Mouse (Mus musculus) CH12.LX (cell line): ENCODE measurements around the gene Stc2. TPM values are rescaled to one million over a fixed set of nuclear protein-coding genes. Genes with fewer than 3 reads are reported as not detected.

Experiments used
- DNase-seq: peaks from one replicate; pipeline ENCODE4 v3.0.0-alpha.2; 2013; ENCODE audit errors: extremely low read depth
- H3K27ac ChIP-seq: 2 replicates; pipeline ENCODE4 v1.5.1; 2012; ENCODE audit warnings: low read depth, mild to moderate bottlenecking, control low read depth, moderate library complexity; ENCODE audit not compliant: insufficient read depth
- H3K27me3 ChIP-seq: replicated peaks from 2 replicates; pipeline ENCODE3; 2012; ENCODE audit warnings: inconsistent platforms
- H3K36me3 ChIP-seq, 2 experiments: replicated peaks in 1 of 2; 2 replicates each; pipeline versions ENCODE3 to v1.6.1; 2012; ENCODE audit warnings: inconsistent platforms in 1 of 2, low read length in 1 of 2, mild to moderate bottlenecking in 1 of 2, mixed read lengths in 1 of 2, moderate library complexity in 1 of 2; ENCODE audit not compliant: control insufficient read depth in 1 of 2, insufficient read depth in 1 of 2
- H3K4me1 ChIP-seq, 2 experiments: 2 replicates each; pipeline ENCODE4 v1.6.1; 2012; ENCODE audit warnings: inconsistent platforms in 1 of 2, moderate library complexity in 1 of 2; ENCODE audit not compliant: insufficient read depth in 2 of 2, control insufficient read depth in 1 of 2
- H3K4me2 ChIP-seq: 2 replicates; pipeline ENCODE4 v1.6.1; 2012; ENCODE audit warnings: low read depth, mild to moderate bottlenecking, control low read depth; ENCODE audit not compliant: poor library complexity, insufficient read depth, severe bottlenecking
- H3K4me3 ChIP-seq, 3 experiments: fragments of 150-350 bp in 1 of 3; sonication (generic) in 1 of 3; replicated peaks in 1 of 3; 2 replicates each; pipeline versions ENCODE3 to v1.5.1; 2011 to 2012; ENCODE audit warnings: low read depth in 2 of 3, low read length in 2 of 3, mild to moderate bottlenecking in 2 of 3, moderate library complexity in 2 of 3, control low read depth in 1 of 3, improper control_type of control experiment in 1 of 3, inconsistent platforms in 1 of 3, mixed read lengths in 1 of 3; ENCODE audit not compliant: poor library complexity in 1 of 3
- H3K79me2 ChIP-seq: replicated peaks from 2 replicates; pipeline ENCODE4 v1.6.1; 2012; ENCODE audit warnings: mild to moderate bottlenecking, moderate library complexity; ENCODE audit not compliant: control insufficient read depth, poor library complexity, insufficient read depth, severe bottlenecking; ENCODE audit errors: extremely low read depth
- H3K9ac ChIP-seq: 2 replicates; pipeline ENCODE4 v1.6.1; 2012; ENCODE audit warnings: low read depth, mild to moderate bottlenecking, control low read depth, moderate library complexity; ENCODE audit not compliant: insufficient read depth
- H3K9me3 ChIP-seq: replicated peaks from 2 replicates; pipeline ENCODE3; 2012; ENCODE audit warnings: low read length, inconsistent platforms, mixed read lengths
- CHD1 ChIP-seq: IDR thresholded peaks from 2 replicates; pipeline ENCODE4 v1.6.1; 2012; ENCODE audit warnings: low read depth, low read length, improper control_type of control experiment, inconsistent platforms
- CHD2 ChIP-seq: IDR thresholded peaks from 2 replicates; pipeline ENCODE4 v1.6.1; 2011; ENCODE audit warnings: low read length, improper control_type of control experiment
- CTCF ChIP-seq, 2 experiments: IDR thresholded peaks in 1 of 2; conservative IDR thresholded peaks in 1 of 2; 2 replicates each; pipeline ENCODE4 v1.5.1; 2011 to 2012; ENCODE audit warnings: low read depth in 2 of 2, low read length in 2 of 2, improper control_type of control experiment in 1 of 2, inconsistent platforms in 1 of 2, mild to moderate bottlenecking in 1 of 2, moderate library complexity in 1 of 2
- E2F4 ChIP-seq: IDR thresholded peaks from 2 replicates; pipeline ENCODE4 v1.6.1; 2011; ENCODE audit warnings: low read depth, low read length, improper control_type of control experiment; ENCODE audit not compliant: insufficient replicate concordance
- ELF1 ChIP-seq: IDR thresholded peaks from 2 replicates; pipeline ENCODE4 v1.6.1; 2014; ENCODE audit warnings: low read depth, mild to moderate bottlenecking, inconsistent platforms, low read length, improper control_type of control experiment
- GABPA ChIP-seq: IDR thresholded peaks from 2 replicates; pipeline ENCODE4 v1.6.1; 2012; ENCODE audit warnings: low read depth, low read length, improper control_type of control experiment, inconsistent platforms; ENCODE audit not compliant: insufficient replicate concordance
- HCFC1 ChIP-seq: IDR thresholded peaks from 2 replicates; pipeline ENCODE4 v1.6.1; 2012; ENCODE audit warnings: low read depth, mild to moderate bottlenecking, inconsistent platforms, low read length, improper control_type of control experiment
- JUN ChIP-seq: IDR thresholded peaks from 2 replicates; pipeline ENCODE4 v1.6.1; 2011; ENCODE audit warnings: low read depth, mild to moderate bottlenecking, low read length, improper control_type of control experiment, moderate library complexity; ENCODE audit not compliant: insufficient read depth
- JUND ChIP-seq: conservative IDR thresholded peaks from 2 replicates; pipeline ENCODE4 v1.6.1; 2011; ENCODE audit warnings: low read depth, low read length, improper control_type of control experiment
- KAT2A ChIP-seq: IDR thresholded peaks from 2 replicates; pipeline ENCODE4 v1.6.1; 2012; ENCODE audit warnings: low read length, improper control_type of control experiment, inconsistent platforms; ENCODE audit not compliant: insufficient replicate concordance
- MEF2A ChIP-seq: IDR thresholded peaks from 2 replicates; pipeline ENCODE4 v1.6.1; 2014; ENCODE audit warnings: low read depth, mild to moderate bottlenecking, inconsistent platforms, low read length, improper control_type of control experiment, borderline replicate concordance
- NELFE ChIP-seq: IDR thresholded peaks from 2 replicates; pipeline ENCODE4 v1.6.1; 2011; ENCODE audit warnings: low read depth, low read length, improper control_type of control experiment
- NRF1 ChIP-seq: IDR thresholded peaks from 2 replicates; pipeline ENCODE4 v1.6.1; 2014; ENCODE audit warnings: low read depth, mild to moderate bottlenecking, inconsistent platforms, low read length, improper control_type of control experiment, moderate library complexity
- PAX5 ChIP-seq: IDR thresholded peaks from 2 replicates; pipeline ENCODE4 v1.6.1; 2012; ENCODE audit warnings: low read length, inconsistent platforms, mixed read lengths
- POLR2A ChIP-seq: IDR thresholded peaks from 2 replicates; pipeline ENCODE4 v1.6.1; 2011; ENCODE audit warnings: low read depth, mild to moderate bottlenecking, improper control_type of control experiment, low read length
- POLR2AphosphoS2 ChIP-seq: IDR thresholded peaks from 2 replicates; pipeline ENCODE4 v1.6.1; 2011; ENCODE audit warnings: low read depth, low read length, improper control_type of control experiment
- RCOR1 ChIP-seq: conservative IDR thresholded peaks from 2 replicates; pipeline ENCODE4 v1.6.1; 2012; ENCODE audit warnings: low read depth, mild to moderate bottlenecking, inconsistent platforms, low read length, improper control_type of control experiment
- SIN3A ChIP-seq: IDR thresholded peaks from 2 replicates; pipeline ENCODE4 v1.6.1; 2012; ENCODE audit warnings: low read length, improper control_type of control experiment, inconsistent platforms
- SMC3 ChIP-seq: IDR thresholded peaks from 2 replicates; pipeline ENCODE4 v1.6.1; 2011; ENCODE audit warnings: low read depth, low read length, improper control_type of control experiment
- TCF12 ChIP-seq: IDR thresholded peaks from 2 replicates; pipeline ENCODE4 v1.6.1; 2014; ENCODE audit warnings: low read depth, mild to moderate bottlenecking, inconsistent platforms, low read length, improper control_type of control experiment
- USF1 ChIP-seq: IDR thresholded peaks from 2 replicates; pipeline ENCODE4 v1.6.1; 2014; ENCODE audit warnings: low read depth, mild to moderate bottlenecking, inconsistent platforms, low read length, improper control_type of control experiment
- USF2 ChIP-seq: conservative IDR thresholded peaks from 2 replicates; pipeline ENCODE4 v1.6.1; 2011; ENCODE audit warnings: low read depth, low read length, improper control_type of control experiment
- dilution Hi-C: fragments of 300-500 bp; cut with MboI; formaldehyde crosslinking; loops from 2 replicates; pipeline ENCODE4 v1.14.3; 2020; ENCODE audit warnings: low sequenced_read_pairs; ENCODE audit not compliant: extremely low pct_unique_long_range_greater_than_20kb, extremely low pct_ligation_motif_present
- in situ Hi-C: fragments of 300-500 bp; cut with MboI; formaldehyde crosslinking; loops from 3 replicates; pipeline ENCODE4 v1.14.3; 2019; ENCODE audit warnings: low sequenced_read_pairs, low pct_ligation_motif_present, low pct_unique_long_range_greater_than_20kb, mixed read lengths
- polyA plus RNA-seq: library from polyadenylated mRNA; unstranded; fragments of >175 nt; gene quantifications from 2 replicates; pipeline ENCODE4 v1.2.1, GENCODE M21; 2012; ENCODE audit warnings: low read depth; ENCODE audit not compliant: insufficient read length
- total RNA-seq, 2 experiments: library from RNA; depleted of rRNA; stranded (reverse); fragments of 300-350 nt in 1 of 2; fragments of >200 nt in 1 of 2; gene quantifications; 2 replicates each; pipeline ENCODE4 v1.2.3; 2012 to 2014

The Stc2 gene
- total and polyA plus RNA-seq, 3 experiments, result not detected

GRCm38 (mm10) chr11:31370436-31371230, 759 bp upstream of the Stc2 start:
- Histone ChIP-seq H3K4me1 (peaks cover 0 to 22% of the 10 kb centered on the region in 2 experiments; a peak in 2 of 4 replicates), H3K4me3 (no peak overlapping the region), H3K27ac (no peak overlapping the region), H3K36me3 (no peaks in the 10 kb centered on the region), H3K79me2 (no peaks in the 10 kb centered on the region), H3K27me3 (no peaks in the 10 kb centered on the region), H3K9ac (no peak overlapping the region), H3K4me2 (no peak overlapping the region), H3K9me3 (peaks cover 22% of the 10 kb centered on the region)
- TF ChIP-seq GABPA, result no peak
- no peak for TF ChIP-seq MEF2A
- no peak for TF ChIP-seq RCOR1
- no peak for TF ChIP-seq KAT2A
- TF ChIP-seq TCF12, result no peak
- TF ChIP-seq JUN, result no peak
- no peak for TF ChIP-seq CHD1
- no peak for TF ChIP-seq USF1
- no peak for TF ChIP-seq JUND
- TF ChIP-seq USF2, result no peak
- no peak for TF ChIP-seq SIN3A
- no peak for TF ChIP-seq CHD2
- no peak for TF ChIP-seq CTCF (conservative IDR thresholded peaks at IDR 0.05 in 1 of 2, IDR thresholded peaks at IDR 0.05 in 1 of 2; ENCODE audit: low read depth in 2 of 2, low read length in 2 of 2)
- no peak for TF ChIP-seq POLR2AphosphoS2
- TF ChIP-seq HCFC1, result no peak
- no peak for TF ChIP-seq SMC3
- TF ChIP-seq NELFE, result no peak
- no peak for TF ChIP-seq NRF1
- in situ Hi-C loops, result no loop called here
- dilution Hi-C loops, result no loop called here
- DNase-seq, result no peak

- Histone ChIP-seq H3K27me3 (no peaks in the 10 kb centered on the region), H3K79me2 (no peaks in the 10 kb centered on the region), H3K4me1 (peaks cover 0 to 22% of the 10 kb centered on the region in 2 experiments; a peak in 2 of 4 replicates)
- no peak for DNase-seq
- dilution Hi-C loops, result no loop called here
- TF ChIP-seq NELFE (no peak), USF2 (no peak), PAX5 (no peak), RCOR1 (no peak), GABPA (no peak), SMC3 (no peak), POLR2A (no peak), ELF1 (no peak), E2F4 (no peak), JUN (no peak), JUND (no peak)
- TF ChIP-seq, all 38 proteins: peak for 0
- Histone ChIP-seq H3K36me3 (no peaks in the 10 kb centered on the region), H3K4me3 (no peak overlapping the region), H3K9me3 (peaks cover 22% of the 10 kb centered on the region), H3K4me2 (no peak overlapping the region), H3K9ac (no peak overlapping the region), H3K27ac (no peak overlapping the region)
- in situ Hi-C loops, result no loop called here
Measured at GRCm38 (mm10) chr11:31368965-31369647, 768 bp downstream of the Stc2 start.
